ENCODE assay signal across 25 mouse cellular contexts in the genomic region with DNA sequence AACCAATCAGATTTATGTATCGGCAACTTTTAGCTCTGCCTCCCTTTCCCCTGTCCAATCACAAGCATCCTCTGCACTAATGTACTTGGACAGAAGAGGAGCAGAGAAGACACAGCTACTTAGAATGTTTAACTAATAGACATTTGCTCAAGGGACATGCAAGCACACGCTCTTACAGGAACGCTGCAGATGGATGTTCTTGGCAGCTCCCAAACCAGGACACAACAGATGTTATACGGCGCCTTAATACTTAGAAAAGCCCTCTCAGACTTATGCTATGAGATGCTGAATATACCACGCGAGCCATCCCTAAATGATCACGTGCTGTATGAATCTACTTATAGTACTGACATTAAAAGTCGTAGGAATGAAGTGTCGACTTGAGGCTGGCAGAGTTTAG.
A peak's percentile ranks its signal among the peaks of the same experiment; 100 is the strongest.
DNase-seq lines count a peak whose midpoint lies in the region; TF ChIP-seq lines count a peak whose summit lies in the region.
"Had no signal": no experiment of that assay in that cellular context is flagged by ENCODE, and none has a peak within 500 bp of the region (broad histone marks: within the 10 kb centered on the region; RNA-seq: fewer than 3 reads in every experiment).

No protein-coding gene starts in this region.

- DNase-seq in layer of hippocampus, adult 18-20 months (ENCODE audit: low spot score in 2 of 2), result peak; percentile 5 to 40
- no peak for DNase-seq in layer of hippocampus, postnatal 14 days (ENCODE audit: low spot score in 2 of 2)
- DNase-seq in left cerebral cortex, postnatal 14 days (ENCODE audit: low spot score in 2 of 2), result peak; percentile 7 to 9
- no peak for DNase-seq in left cerebral cortex, adult 2 months (ENCODE audit: extremely low spot score in 1 of 2, low spot score in 2 of 2)
- peak; percentile 4 for DNase-seq in right cerebral cortex, adult 18-20 months
- no peak for DNase-seq in right cerebral cortex, postnatal 25 days
- DNase-seq in ovary, postnatal 10 days (ENCODE audit: low spot score), result no peak
- DNase-seq: adrenal gland, postnatal 10 days; adrenal gland, postnatal 36 days; B cell, adult 2 months; cerebellum, adult 11 months; cerebellum, adult 2 months; cerebellum, adult 9-11 months; cerebellum, postnatal 25 days; forebrain, postnatal 0 days; gastrocnemius, postnatal 10 days; gastrocnemius, postnatal 36 days; heart, adult 2 months; heart, postnatal 14 days; heart, postnatal 4 days had no signal

- H3K4me3 ChIP-seq in left cerebral cortex, adult 2 months, result no peak overlapping the region
- H3K4me3 ChIP-seq: embryonic facial prominence, embryonic 12.5 days; embryonic facial prominence, embryonic 15.5 days; heart, adult 2 months; heart, embryonic 10.5 days; heart, embryonic 13.5 days had no signal

- no peak for TF ChIP-seq CTCF in left cerebral cortex, adult 2 months (IDR thresholded peaks at IDR 0.05)

- no peak overlapping the region for H3K27ac ChIP-seq in left cerebral cortex, adult 2 months
- H3K27ac ChIP-seq: embryonic facial prominence, embryonic 12.5 days; embryonic facial prominence, embryonic 15.5 days; heart, adult 2 months; heart, embryonic 10.5 days; heart, embryonic 13.5 days; hindbrain, embryonic 14.5 days had no signal

- intact Hi-C loops in left cerebral cortex, postnatal 14 days (cut with DNase I), result no loop called here
- intact Hi-C loops in left cerebral cortex, adult 2 months (cut with DNase I), result no loop called here

Comparison
In these comparisons a context has a peak if more than half of its experiments do, and no peak if none do; other contexts are left out.
1. DNase-seq: peak in layer of hippocampus, adult 18-20 months (2 of 2), left cerebral cortex, postnatal 14 days (2 of 2) and right cerebral cortex, adult 18-20 months (single experiment); none in layer of hippocampus, postnatal 14 days (0 of 2), left cerebral cortex, adult 2 months (0 of 2), right cerebral cortex, postnatal 25 days (single experiment) and ovary, postnatal 10 days (single experiment).